Mouse (Mus musculus): ENCODE results near the gene Atxn7l3. TPM values are rescaled to one million over a fixed set of nuclear protein-coding genes. Genes with fewer than 3 reads are reported as not detected.

The Atxn7l3 gene
- polyA plus RNA-seq, 1 experiment from 2014 or later: 14.3 TPM

Other genes starting within 250 kb of the Atxn7l3 start
- gene Mpp2, start 208.1 kb downstream of the Atxn7l3 start, polyA plus RNA-seq (2016; fragmentation: Nextera tagmentation; extraction: Ambion mirVana): 19.0 and 20.1 TPM in 2 replicates
- gene Ppy, start 195.3 kb downstream of the Atxn7l3 start, polyA plus RNA-seq (2016; fragmentation: Nextera tagmentation; extraction: Ambion mirVana): not detected in 2 replicates
- gene Pyy, start 188.8 kb downstream of the Atxn7l3 start, polyA plus RNA-seq (2016; fragmentation: Nextera tagmentation; extraction: Ambion mirVana): 3.0 TPM in 1 of 2 replicates, not detected in the other
- gene Nags, start 151.1 kb downstream of the Atxn7l3 start, polyA plus RNA-seq (2016; fragmentation: Nextera tagmentation; extraction: Ambion mirVana): 0.25 and 1.3 TPM in 2 replicates
- gene Tmem101, start 140.2 kb downstream of the Atxn7l3 start, polyA plus RNA-seq (2016; fragmentation: Nextera tagmentation; extraction: Ambion mirVana): 40.8 and 44.6 TPM in 2 replicates
- gene Lsm12, start 111.3 kb downstream of the Atxn7l3 start, polyA plus RNA-seq (2016; fragmentation: Nextera tagmentation; extraction: Ambion mirVana): 90.9 and 108 TPM in 2 replicates
- 35.0 and 40.9 TPM in 2 replicates for gene G6pc3, start 107.0 kb downstream of the Atxn7l3 start, polyA plus RNA-seq (2016; fragmentation: Nextera tagmentation; extraction: Ambion mirVana)
- gene Hdac5, start 66.5 kb downstream of the Atxn7l3 start, polyA plus RNA-seq (2016; fragmentation: Nextera tagmentation; extraction: Ambion mirVana): 84.9 and 103 TPM in 2 replicates
- gene BC030867, start 47.7 kb downstream of the Atxn7l3 start, polyA plus RNA-seq (2016; fragmentation: Nextera tagmentation; extraction: Ambion mirVana): 16.5 and 19.4 TPM in 2 replicates
- gene Asb16, start 27.9 kb downstream of the Atxn7l3 start, polyA plus RNA-seq (2016; fragmentation: Nextera tagmentation; extraction: Ambion mirVana): 0.06 and 0.08 TPM in 2 replicates
- 40.1 and 41.8 TPM in 2 replicates for gene Tmub2, start 11.7 kb downstream of the Atxn7l3 start, polyA plus RNA-seq (2016; fragmentation: Nextera tagmentation; extraction: Ambion mirVana)
- 60.4 and 75.4 TPM in 2 replicates for gene Ubtf, start 23.1 kb upstream of the Atxn7l3 start, polyA plus RNA-seq (2016; fragmentation: Nextera tagmentation; extraction: Ambion mirVana)
- 88.9 and 128 TPM in 2 replicates for gene Slc4a1, start 69.6 kb upstream of the Atxn7l3 start, polyA plus RNA-seq (2016; fragmentation: Nextera tagmentation; extraction: Ambion mirVana)
- gene Rundc3a, start 96.8 kb upstream of the Atxn7l3 start, polyA plus RNA-seq (2016; fragmentation: Nextera tagmentation; extraction: Ambion mirVana): 0.74 and 1.8 TPM in 2 replicates
- gene Slc25a39, start 111.3 kb upstream of the Atxn7l3 start, polyA plus RNA-seq (2016; fragmentation: Nextera tagmentation; extraction: Ambion mirVana): 313 and 314 TPM in 2 replicates
- gene Grn, start 133.7 kb upstream of the Atxn7l3 start, polyA plus RNA-seq (2016; fragmentation: Nextera tagmentation; extraction: Ambion mirVana): 109 and 151 TPM in 2 replicates
- gene Fam171a2, start 151.1 kb upstream of the Atxn7l3 start, polyA plus RNA-seq (2016; fragmentation: Nextera tagmentation; extraction: Ambion mirVana): 1.7 and 3.6 TPM in 2 replicates
- 13.2 and 19.5 TPM in 2 replicates for gene Itga2b, start 173.5 kb upstream of the Atxn7l3 start, polyA plus RNA-seq (2016; fragmentation: Nextera tagmentation; extraction: Ambion mirVana)